Mouse (Mus musculus) megakaryocyte, embryonic 14.5 days (primary cell): Measurements from ENCODE around the gene Abcb7.
"Not testable (repeated sequence)": the region's sequence is repeated elsewhere in the genome, so short reads cannot be mapped to it uniquely, and the experiment has no call there.

Source experiments
- FLI1 ChIP-seq: IDR thresholded peaks from 2 replicates; pipeline ENCODE4 v1.6.1; 2012; ENCODE audit warnings: low read length, inconsistent platforms, mixed read lengths
- GATA1 ChIP-seq: IDR thresholded peaks from 3 replicates; pipeline ENCODE4 v1.6.1; 2012; ENCODE audit warnings: mixed read lengths, low read length, inconsistent platforms, borderline replicate concordance

DNA sequence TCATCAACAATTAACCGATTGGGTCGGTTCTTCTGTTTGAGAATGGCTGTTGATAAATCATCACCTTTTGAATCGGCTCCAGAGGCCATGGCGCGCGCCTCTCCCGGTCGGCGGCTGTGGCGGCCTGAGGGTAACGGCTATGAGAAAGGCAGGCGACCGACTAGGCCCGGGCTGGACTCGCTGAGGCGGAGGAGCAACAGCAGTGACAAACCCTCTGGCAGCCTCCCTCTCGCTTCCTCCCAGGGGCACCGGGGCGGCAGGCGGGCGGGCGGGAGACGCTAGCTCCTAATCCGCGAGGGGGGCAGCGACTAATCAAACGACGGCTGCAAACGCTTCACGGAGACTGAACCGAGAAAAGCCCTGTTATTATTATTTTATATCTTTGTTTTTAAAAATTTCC is 65.5 kb downstream of the Abcb7 start:
- TF ChIP-seq GATA1, FLI1: not testable (repeated sequence)
